Comparison of ENCODE assay signal across 10 mouse cellular contexts in the genomic region with DNA sequence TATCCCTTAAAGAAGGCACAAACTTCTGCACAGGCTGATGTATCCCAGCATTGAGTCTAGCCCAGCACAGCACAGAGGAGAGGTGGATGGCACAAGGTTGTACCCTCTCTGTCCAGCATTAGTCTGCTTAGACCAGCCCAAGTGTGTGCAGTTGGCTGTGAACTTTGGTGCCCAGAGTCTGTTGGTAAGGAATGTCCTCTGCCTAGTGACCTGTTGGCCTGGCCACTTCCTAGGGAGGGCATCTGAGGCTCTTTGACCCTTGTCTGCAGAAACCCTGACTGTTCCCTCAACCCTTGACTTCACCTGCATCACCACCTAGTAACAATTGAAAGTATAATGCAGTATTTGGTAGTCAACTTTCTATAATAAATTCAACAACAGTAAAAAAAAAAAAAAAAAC.
"Had no signal": no experiment of that assay in that cellular context is flagged by ENCODE, and none has a peak within 500 bp of the region (broad histone marks: within the 10 kb centered on the region; RNA-seq: fewer than 3 reads in every experiment).

No protein-coding gene starts in this region.

- H3K27ac ChIP-seq: intestine, embryonic 15.5 days; kidney, postnatal 0 days; layer of hippocampus, adult 2 months; limb, embryonic 13.5 days; liver, embryonic 14.5 days; midbrain, embryonic 15.5 days had no signal

- H3K9ac ChIP-seq: intestine, embryonic 15.5 days; limb, embryonic 13.5 days; liver, embryonic 14.5 days; midbrain, embryonic 15.5 days had no signal

- H3K4me3 ChIP-seq: intestine, embryonic 15.5 days; layer of hippocampus, adult 2 months; limb, embryonic 13.5 days; midbrain, embryonic 15.5 days had no signal

- DNase-seq: lung, adult 18-20 months; right cerebral cortex, adult 18-20 months; right cerebral cortex, postnatal 25 days; thymus, postnatal 36 days had no signal

- H3K9me3 ChIP-seq: intestine, embryonic 15.5 days; limb, embryonic 13.5 days; midbrain, embryonic 15.5 days had no signal

- H3K36me3 ChIP-seq: intestine, embryonic 15.5 days; limb, embryonic 13.5 days; midbrain, embryonic 15.5 days had no signal

- ATAC-seq: intestine, embryonic 15.5 days; midbrain, embryonic 15.5 days had no signal

- H3K27me3 ChIP-seq: intestine, embryonic 15.5 days; midbrain, embryonic 15.5 days had no signal

- H3K4me2 ChIP-seq: intestine, embryonic 15.5 days; limb, embryonic 13.5 days; midbrain, embryonic 15.5 days had no signal
